Mouse (Mus musculus): ENCODE measurements around the gene Nek1.

Nek1 gene

GRCm38 (mm10) chr8:60992910-60993638 lies at the start of gene Nek1:
TSS of gene Nek1 (plus strand) at chr8:60993195.
- DNase-seq: peak; percentile 99

GRCm38 (mm10) chr8:60947503-60947902 lies 45.5 kb upstream of the Nek1 start:
- DNase-seq: no peak

GRCm38 (mm10) chr8:60949859-60950258 lies 43.1 kb upstream of the Nek1 start:
- DNase-seq: no peak

- DNase-seq: no peak
Measured at GRCm38 (mm10) chr8:60951271-60951670, 41.7 kb upstream of the Nek1 start.

- no peak for DNase-seq
Measured at GRCm38 (mm10) chr8:60951757-60952156, 41.2 kb upstream of the Nek1 start.

- DNase-seq: no peak
Measured at GRCm38 (mm10) chr8:60952803-60953202, 40.2 kb upstream of the Nek1 start.

- DNase-seq: peak; percentile 70
Measured at GRCm38 (mm10) chr8:60954281-60955014, 38.5 kb upstream of the Nek1 start.

- no peak for DNase-seq
Measured at GRCm38 (mm10) chr8:60956847-60957246, 36.1 kb upstream of the Nek1 start.

- DNase-seq: no peak
Measured at GRCm38 (mm10) chr8:60962763-60963162, 30.2 kb upstream of the Nek1 start.

- DNase-seq: no peak
Measured at GRCm38 (mm10) chr8:60963931-60964330, 29.1 kb upstream of the Nek1 start.

- DNase-seq: no peak
Measured at GRCm38 (mm10) chr8:60964518-60964917, 28.5 kb upstream of the Nek1 start.

GRCm38 (mm10) chr8:60965306-60965705 lies 27.7 kb upstream of the Nek1 start:
- DNase-seq: no peak

- no peak for DNase-seq
Measured at GRCm38 (mm10) chr8:60965741-60966140, 27.3 kb upstream of the Nek1 start.

GRCm38 (mm10) chr8:60969091-60969490 lies 23.9 kb upstream of the Nek1 start:
- DNase-seq: peak; percentile 25

- DNase-seq: peak; percentile 63
Measured at GRCm38 (mm10) chr8:60971808-60972207, 21.2 kb upstream of the Nek1 start.

- DNase-seq: no peak
Measured at GRCm38 (mm10) chr8:60973448-60973847, 19.5 kb upstream of the Nek1 start.

GRCm38 (mm10) chr8:60974837-60975236 lies 18.2 kb upstream of the Nek1 start:
- no peak for DNase-seq

GRCm38 (mm10) chr8:60976818-60977217 lies 16.2 kb upstream of the Nek1 start:
- DNase-seq: no peak

GRCm38 (mm10) chr8:60978496-60978895 lies 14.5 kb upstream of the Nek1 start:
- no peak for DNase-seq

- no peak for DNase-seq
Measured at GRCm38 (mm10) chr8:60981388-60981787, 11.6 kb upstream of the Nek1 start.

- DNase-seq: peak; percentile 98
Measured at GRCm38 (mm10) chr8:60982701-60983687, 10.0 kb upstream of the Nek1 start, which contains the start of gene Clcn3. TSS of gene Clcn3 (minus strand) at chr8:60983300.

- DNase-seq: peak; percentile 80
Measured at GRCm38 (mm10) chr8:60983688-60984079, 9.3 kb upstream of the Nek1 start.
